Mouse (Mus musculus): ENCODE measurements around the gene Olfr955. TPM values are rescaled to one million over a fixed set of nuclear protein-coding genes. Genes with fewer than 3 reads are reported as not detected.
A peak's percentile ranks its signal among the peaks of the same experiment; 100 is the strongest.

The Olfr955 gene
- polyA plus RNA-seq (2015; fragmentation: Nextera tagmentation; extraction: Ambion mirVana) = not detected in 2 replicates

GRCm38 (mm10) chr9:39471844-39472243 is at the start of gene Olfr955:
Gene Olfr955, minus strand, starts transcription at chr9:39471944.
- Histone ChIP-seq H3K36me3 (no peaks in the 10 kb centered on the region), H3K9me3 (no peaks in the 10 kb centered on the region), H3K4me1 (replicated peaks) (no peaks in the 10 kb centered on the region), H3K27ac (replicated peaks) (no peak within 1 kb of the TSS), H3K4me2 (no peak within 1 kb of the TSS), H3K27me3 (no peaks in the 10 kb centered on the region), H3K9ac (no peak within 1 kb of the TSS), H3K4me3 (no peak within 1 kb of the TSS)
- WGBS = 52% methylated on average over 1 of the region's 1 CpGs
- ATAC-seq (ENCODE audit: low FRiP score, low read depth) = no peak

GRCm38 (mm10) chr9:39518595-39518994 is 46.9 kb upstream of the Olfr955 start:
- ATAC-seq (ENCODE audit: low FRiP score, low read depth) = no peak
- Histone ChIP-seq H3K27ac (replicated peaks) (no peak overlapping the region), H3K36me3 (no peaks in the 10 kb centered on the region), H3K4me3 (no peak overlapping the region), H3K4me2 (no peak overlapping the region), H3K9me3 (no peaks in the 10 kb centered on the region), H3K4me1 (replicated peaks) (no peaks in the 10 kb centered on the region), H3K9ac (no peak overlapping the region), H3K27me3 (no peaks in the 10 kb centered on the region)

GRCm38 (mm10) chr9:39515531-39515930 is 43.8 kb upstream of the Olfr955 start, which contains the start of gene Olfr957:
Gene Olfr957, minus strand, starts transcription at chr9:39515809.
- Histone ChIP-seq H3K4me3 (no peak within 1 kb of the TSS), H3K4me2 (no peak within 1 kb of the TSS)
- WGBS = 76% methylated on average over 3 of the region's 3 CpGs

GRCm38 (mm10) chr9:39509412-39509811 is 37.7 kb upstream of the Olfr955 start:
- Histone ChIP-seq H3K4me2 (no peak overlapping the region), H3K9me3 (no peaks in the 10 kb centered on the region), H3K4me3 (no peak overlapping the region), H3K36me3 (no peaks in the 10 kb centered on the region), H3K27me3 (no peaks in the 10 kb centered on the region), H3K4me1 (replicated peaks) (no peaks in the 10 kb centered on the region), H3K27ac (replicated peaks) (no peak overlapping the region), H3K9ac (no peak overlapping the region)
- WGBS = 81% methylated on average over 9 of the region's 9 CpGs
- no peak for ATAC-seq (ENCODE audit: low FRiP score, low read depth)

More at GRCm38 (mm10) chr9:39515531-39515930, 43.8 kb upstream of the Olfr955 start, which contains the start of gene Olfr957:
- no peak within 1 kb of the TSS for H3K9ac ChIP-seq
- H3K9me3 ChIP-seq = no peaks in the 10 kb centered on the region
- H3K27ac ChIP-seq (replicated peaks) = no peak within 1 kb of the TSS
- H3K36me3 ChIP-seq = no peaks in the 10 kb centered on the region
- no peaks in the 10 kb centered on the region for H3K4me1 ChIP-seq (replicated peaks)
- no peak for ATAC-seq (ENCODE audit: low FRiP score, low read depth)
- no peaks in the 10 kb centered on the region for H3K27me3 ChIP-seq

- no peak overlapping the region for H3K9ac ChIP-seq
- H3K4me3 ChIP-seq = no peak overlapping the region
- no peak overlapping the region for H3K4me2 ChIP-seq
- WGBS = 10% methylated on average over 6 of the region's 6 CpGs
- H3K36me3 ChIP-seq = no peaks in the 10 kb centered on the region
- H3K4me1 ChIP-seq (replicated peaks) = no peaks in the 10 kb centered on the region
- no peaks in the 10 kb centered on the region for H3K9me3 ChIP-seq
- H3K27me3 ChIP-seq = no peaks in the 10 kb centered on the region
- no peak overlapping the region for H3K27ac ChIP-seq (replicated peaks)
- peak; percentile 78; the same call in 1 of the 2 replicates for ATAC-seq (ENCODE audit: low FRiP score, low read depth)
These were observed 37.3 kb upstream of the Olfr955 start for GRCm38 (mm10) chr9:39508998-39509397.

DNA sequence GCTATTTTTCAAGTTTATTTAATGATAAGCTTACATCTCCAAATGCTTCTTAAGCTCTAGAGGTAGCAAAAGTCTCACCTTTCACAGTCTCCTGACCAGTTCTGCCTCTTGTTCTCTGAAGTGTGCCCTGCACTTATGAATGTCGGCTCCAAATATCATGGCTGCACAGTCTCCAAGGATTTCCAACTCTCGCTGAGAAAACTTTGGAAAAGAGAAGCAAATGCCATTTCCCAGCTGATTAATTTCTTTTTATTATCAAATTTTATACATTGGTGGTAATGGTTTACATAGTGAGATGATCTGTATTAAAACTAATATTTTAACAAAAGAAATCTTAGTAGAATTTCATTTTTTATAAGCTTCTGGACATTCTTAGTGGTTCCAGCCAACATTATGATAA is 22.2 kb upstream of the Olfr955 start, which contains the start of gene Olfr44:
TSS of gene Olfr44 (minus strand) at position 101 of the 400 bp plus-strand sequence.
- H3K27ac ChIP-seq (replicated peaks) = no peak within 1 kb of the TSS
- H3K36me3 ChIP-seq = no peaks in the 10 kb centered on the region
- H3K4me1 ChIP-seq (replicated peaks) = no peaks in the 10 kb centered on the region
- H3K9me3 ChIP-seq = no peaks in the 10 kb centered on the region
- WGBS = 96% methylated on average over 2 of the region's 2 CpGs
- ATAC-seq (ENCODE audit: low FRiP score, low read depth) = no peak
- no peak within 1 kb of the TSS for H3K9ac ChIP-seq
- no peaks in the 10 kb centered on the region for H3K27me3 ChIP-seq
- H3K4me3 ChIP-seq = no peak within 1 kb of the TSS
- no peak within 1 kb of the TSS for H3K4me2 ChIP-seq

DNA sequence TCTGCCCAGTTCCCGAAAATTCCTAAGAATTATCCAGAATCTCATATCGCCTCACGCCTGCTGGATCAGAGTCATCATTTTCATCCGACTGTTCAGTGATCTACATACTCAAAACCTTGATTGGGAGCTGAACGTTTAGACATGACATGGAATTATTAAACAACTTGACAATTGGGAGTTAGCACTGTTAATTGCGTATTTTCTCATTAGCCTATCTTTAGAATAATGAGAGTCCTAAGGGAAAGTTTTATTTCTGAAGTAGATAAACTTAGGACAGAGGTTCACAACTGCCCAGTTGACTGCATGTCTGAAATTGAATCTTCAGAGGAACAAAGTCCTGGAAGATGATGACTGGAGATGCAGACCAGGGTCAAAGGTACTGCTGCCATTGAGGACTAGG is 15.3 kb downstream of the Olfr955 start, which contains the start of gene Olfr954:
TSS of gene Olfr954 (plus strand) at position 301 of the 400 bp plus-strand sequence.
- H3K4me1 ChIP-seq (replicated peaks) = no peaks in the 10 kb centered on the region
- no peaks in the 10 kb centered on the region for H3K36me3 ChIP-seq
- WGBS = 86% methylated on average over 6 of the region's 6 CpGs
- H3K9me3 ChIP-seq = no peaks in the 10 kb centered on the region
- no peaks in the 10 kb centered on the region for H3K27me3 ChIP-seq
- no peak within 1 kb of the TSS for H3K4me2 ChIP-seq
- no peak within 1 kb of the TSS for H3K27ac ChIP-seq (replicated peaks)
- no peak within 1 kb of the TSS for H3K4me3 ChIP-seq
- H3K9ac ChIP-seq = no peak within 1 kb of the TSS
- ATAC-seq (ENCODE audit: low FRiP score, low read depth) = no peak

- Histone ChIP-seq H3K4me1 (replicated peaks) (no peaks in the 10 kb centered on the region), H3K4me3 (no peak within 1 kb of the TSS), H3K27me3 (no peaks in the 10 kb centered on the region), H3K27ac (replicated peaks) (no peak within 1 kb of the TSS), H3K4me2 (no peak within 1 kb of the TSS), H3K9ac (no peak within 1 kb of the TSS), H3K36me3 (no peaks in the 10 kb centered on the region), H3K9me3 (no peaks in the 10 kb centered on the region)
- no peak for ATAC-seq (ENCODE audit: low FRiP score, low read depth)
These were observed 44.7 kb downstream of the Olfr955 start, which contains the start of gene Olfr952 for GRCm38 (mm10) chr9:39427048-39427447. Gene Olfr952, minus strand, starts transcription at chr9:39427148.

Other genes with a start within 250 kb of the Olfr955 start
- gene Olfr1537, start 221.9 kb downstream of the Olfr955 start, polyA plus RNA-seq (2015; fragmentation: Nextera tagmentation; extraction: Ambion mirVana) = not detected in 2 replicates
- gene Olfr945, start 195.1 kb downstream of the Olfr955 start, polyA plus RNA-seq (2015; fragmentation: Nextera tagmentation; extraction: Ambion mirVana) = not detected in 2 replicates
- gene Olfr948, start 145.9 kb downstream of the Olfr955 start, polyA plus RNA-seq (2015; fragmentation: Nextera tagmentation; extraction: Ambion mirVana) = not detected in 2 replicates
- not detected in 2 replicates for gene Olfr951, start 84.5 kb downstream of the Olfr955 start, polyA plus RNA-seq (2015; fragmentation: Nextera tagmentation; extraction: Ambion mirVana)
- not detected in 2 replicates for gene Olfr952, start 44.8 kb downstream of the Olfr955 start, polyA plus RNA-seq (2015; fragmentation: Nextera tagmentation; extraction: Ambion mirVana)
- gene Olfr954, start 15.2 kb downstream of the Olfr955 start, polyA plus RNA-seq (2015; fragmentation: Nextera tagmentation; extraction: Ambion mirVana) = not detected in 2 replicates
- not detected in 2 replicates for gene Olfr44, start 22.1 kb upstream of the Olfr955 start, polyA plus RNA-seq (2015; fragmentation: Nextera tagmentation; extraction: Ambion mirVana)
- not detected in 2 replicates for gene Olfr957, start 43.9 kb upstream of the Olfr955 start, polyA plus RNA-seq (2015; fragmentation: Nextera tagmentation; extraction: Ambion mirVana)
- gene Olfr958, start 82.1 kb upstream of the Olfr955 start, polyA plus RNA-seq (2015; fragmentation: Nextera tagmentation; extraction: Ambion mirVana) = not detected in 2 replicates
- gene Olfr959, start 103.6 kb upstream of the Olfr955 start, polyA plus RNA-seq (2015; fragmentation: Nextera tagmentation; extraction: Ambion mirVana) = not detected in 2 replicates
- gene AW551984, start 132.5 kb upstream of the Olfr955 start, polyA plus RNA-seq (2015; fragmentation: Nextera tagmentation; extraction: Ambion mirVana) = 158 and 162 TPM in 2 replicates
- gene Olfr148, start 138.7 kb upstream of the Olfr955 start, polyA plus RNA-seq (2015; fragmentation: Nextera tagmentation; extraction: Ambion mirVana) = not detected in 2 replicates
- not detected in 2 replicates for gene Olfr960, start 149.4 kb upstream of the Olfr955 start, polyA plus RNA-seq (2015; fragmentation: Nextera tagmentation; extraction: Ambion mirVana)
- gene Olfr961, start 173.1 kb upstream of the Olfr955 start, polyA plus RNA-seq (2015; fragmentation: Nextera tagmentation; extraction: Ambion mirVana) = not detected in 2 replicates
- not detected in 2 replicates for gene Olfr963, start 195.3 kb upstream of the Olfr955 start, polyA plus RNA-seq (2015; fragmentation: Nextera tagmentation; extraction: Ambion mirVana)
- gene Olfr149, start 235.2 kb upstream of the Olfr955 start, polyA plus RNA-seq (2015; fragmentation: Nextera tagmentation; extraction: Ambion mirVana) = not detected in 2 replicates
- not detected in 2 replicates for gene Olfr965, start 239.4 kb upstream of the Olfr955 start, polyA plus RNA-seq (2015; fragmentation: Nextera tagmentation; extraction: Ambion mirVana)